Mouse (Mus musculus): ENCODE measurements around the gene Tlr6.

GRCm38 (mm10) chr5:65005251-65005650 lies 45.4 kb upstream of the Tlr6 start:
- TF ChIP-seq POLR2A (IDR thresholded peaks at IDR 0.05; ENCODE audit: control insufficient read depth, low read depth, low read length) (no peak), CTCF (IDR thresholded peaks at IDR 0.05; ENCODE audit: control insufficient read depth, insufficient read depth, insufficient replicate concordance, low read depth, low read length) (no peak)

Data from testis, adult 2 months (tissue).